Mouse (Mus musculus) stomach, embryonic 16.5 days (tissue): ENCODE results near the gene C2cd2. TPM values are rescaled to one million over a fixed set of nuclear protein-coding genes. Genes with fewer than 3 reads are reported as not detected.

ENCODE experiments used
- ATAC-seq: fragments of 200-750 bp; cut with Nextera tagmentation; 2 replicates; pipeline ENCODE4 v1.8.0; 2017; ENCODE audit warnings: moderate number of reproducible peaks, moderate TSS enrichment; ENCODE audit not compliant: insufficient read depth, low FRiP score
- H3K27ac ChIP-seq: fragments of 300-500 bp; sonication (generic); 2 replicates; pipeline ENCODE4 v1.5.1; 2014; ENCODE audit warnings: low read length
- H3K27me3 ChIP-seq: fragments of 300-500 bp; sonication (generic); 2 replicates; pipeline ENCODE4 v1.6.1; 2014; ENCODE audit warnings: low read length, control low read depth, mixed read lengths; ENCODE audit not compliant: control insufficient read depth, insufficient read depth
- H3K36me3 ChIP-seq: fragments of 300-500 bp; sonication (generic); 2 replicates; pipeline ENCODE4 v1.6.1; 2014; ENCODE audit warnings: low read length; ENCODE audit not compliant: control insufficient read depth, insufficient read depth
- H3K4me1 ChIP-seq: fragments of 300-500 bp; sonication (generic); 2 replicates; pipeline ENCODE4 v1.6.1; 2014; ENCODE audit warnings: low read length, control low read depth, mixed read lengths; ENCODE audit not compliant: control insufficient read depth, insufficient read depth
- H3K4me2 ChIP-seq: fragments of 300-500 bp; sonication (generic); 2 replicates; pipeline ENCODE4 v1.6.1; 2014; ENCODE audit warnings: low read depth, low read length, mixed read lengths
- H3K4me3 ChIP-seq: fragments of 300-500 bp; sonication (generic); replicated peaks from 2 replicates; pipeline ENCODE4 v1.5.1; 2014; ENCODE audit warnings: mild to moderate bottlenecking, low read length
- H3K9ac ChIP-seq: fragments of 300-500 bp; sonication (generic); 2 replicates; pipeline ENCODE4 v1.6.1; 2014; ENCODE audit warnings: low read length
- H3K9me3 ChIP-seq: fragments of 300-500 bp; sonication (generic); replicated peaks from 2 replicates; pipeline ENCODE4 v1.6.1; 2016; ENCODE audit warnings: low read length, control low read depth; ENCODE audit not compliant: control insufficient read depth
- whole genome bisulfite sequencing: fragments of 180-500 bp; shearing (Covaris S2); extraction: QIAGEN DNeasy Blood & Tissue Kit; methylation state at CpG from one replicate; pipeline ENCODE4 v1.1.7; 2014; 5-methylcytosine and 5-hydroxymethylcytosine counted together
- microRNA-seq: library from miRNA; unstranded; fragments of <30 nt; microRNA quantifications from one replicate; pipeline ENCODE4, GENCODE M21; 2016
- polyA plus RNA-seq: library from polyadenylated mRNA; unstranded; fragments of >200 nt; fragmentation: Nextera tagmentation; extraction: Ambion mirVana; gene quantifications from 2 replicates; pipeline ENCODE4 v1.2.1, GENCODE M21; 2015

Gene C2cd2
- polyA plus RNA-seq, 1 experiment from 2014 or later = 13.4 TPM

DNA sequence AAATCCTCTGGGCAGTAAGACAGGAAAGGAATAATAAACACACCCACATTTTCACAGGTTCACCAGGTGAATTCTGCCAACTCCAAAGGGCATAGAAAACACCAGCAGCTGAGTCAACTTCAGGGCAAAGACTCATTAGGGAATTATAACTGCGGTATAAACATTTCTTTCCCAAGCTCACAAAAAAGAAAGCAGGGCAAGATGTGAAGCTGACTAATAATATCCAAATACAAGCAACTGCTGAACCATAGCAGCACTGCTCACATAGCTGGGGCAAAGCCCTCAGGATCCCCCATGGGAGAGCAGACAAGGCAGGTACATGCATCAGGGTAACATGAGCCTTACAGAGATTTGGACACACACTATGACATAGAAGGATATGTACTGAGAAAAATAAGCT lies 145.0 kb downstream of the C2cd2 start:
- Histone ChIP-seq H3K27ac (no peak overlapping the region), H3K4me2 (no peak overlapping the region), H3K36me3 (peaks cover 9% of the 10 kb centered on the region), H3K4me3 (no peak overlapping the region), H3K4me1 (no peaks in the 10 kb centered on the region), H3K27me3 (no peaks in the 10 kb centered on the region), H3K9me3 (no peaks in the 10 kb centered on the region), H3K9ac (no peak overlapping the region)
- 88% methylated on average over 1 of the region's 1 CpGs for WGBS
- ATAC-seq = no peak

DNA sequence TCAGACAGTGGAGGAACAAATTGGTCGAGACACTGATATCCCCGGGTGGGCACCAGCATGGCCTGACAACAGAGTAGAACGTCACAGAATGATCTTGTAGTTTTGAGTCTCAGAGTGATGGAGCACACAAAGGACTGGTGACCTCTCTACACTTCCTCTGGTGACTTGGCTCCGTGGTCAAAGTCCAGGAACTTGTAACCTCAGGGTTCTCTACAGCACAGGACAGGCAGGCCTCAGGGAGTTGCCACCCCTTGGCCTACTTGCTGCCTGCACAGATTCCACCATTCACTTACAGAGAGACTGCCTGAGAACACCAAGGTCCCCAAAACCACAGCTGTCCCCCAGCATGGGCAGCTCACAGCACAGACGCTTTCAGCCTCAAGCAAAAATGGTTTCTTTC lies 147.1 kb downstream of the C2cd2 start:
- H3K4me1 ChIP-seq = no peaks in the 10 kb centered on the region
- H3K4me3 ChIP-seq = no peak overlapping the region
- no peak overlapping the region for H3K9ac ChIP-seq
- peaks cover 8% of the 10 kb centered on the region for H3K36me3 ChIP-seq
- no peaks in the 10 kb centered on the region for H3K9me3 ChIP-seq
- no peak overlapping the region for H3K27ac ChIP-seq
- H3K27me3 ChIP-seq = no peaks in the 10 kb centered on the region
- no peak overlapping the region for H3K4me2 ChIP-seq
- WGBS = 84% methylated on average over 5 of the region's 5 CpGs
- ATAC-seq = no peak

DNA sequence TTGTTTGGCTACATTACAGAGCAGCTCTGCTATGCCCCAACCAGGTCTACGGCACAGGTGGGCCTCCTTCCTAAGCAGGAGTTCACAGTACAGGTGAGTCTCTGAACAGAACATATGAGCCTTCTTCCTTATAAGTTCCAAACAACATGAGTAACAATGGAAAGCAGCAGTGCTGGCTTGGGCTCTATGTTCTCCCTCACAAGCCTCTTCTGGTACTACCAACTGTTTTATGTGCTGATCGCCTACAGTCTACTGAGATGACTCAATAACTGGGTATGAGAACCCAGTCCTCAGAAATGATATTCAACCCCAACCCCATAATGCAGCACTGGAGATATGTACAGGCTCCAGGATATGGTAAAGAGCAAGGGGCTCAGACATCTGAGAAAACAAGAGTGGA lies 148.3 kb downstream of the C2cd2 start:
- Histone ChIP-seq H3K27ac (no peak overlapping the region), H3K9ac (no peak overlapping the region), H3K27me3 (no peaks in the 10 kb centered on the region), H3K36me3 (peaks cover 12% of the 10 kb centered on the region; the same call in 1 of the 2 replicates), H3K4me1 (no peaks in the 10 kb centered on the region), H3K4me3 (no peak overlapping the region), H3K9me3 (no peaks in the 10 kb centered on the region), H3K4me2 (no peak overlapping the region)
- WGBS = 94% methylated on average over 2 of the region's 2 CpGs
- no peak for ATAC-seq

DNA sequence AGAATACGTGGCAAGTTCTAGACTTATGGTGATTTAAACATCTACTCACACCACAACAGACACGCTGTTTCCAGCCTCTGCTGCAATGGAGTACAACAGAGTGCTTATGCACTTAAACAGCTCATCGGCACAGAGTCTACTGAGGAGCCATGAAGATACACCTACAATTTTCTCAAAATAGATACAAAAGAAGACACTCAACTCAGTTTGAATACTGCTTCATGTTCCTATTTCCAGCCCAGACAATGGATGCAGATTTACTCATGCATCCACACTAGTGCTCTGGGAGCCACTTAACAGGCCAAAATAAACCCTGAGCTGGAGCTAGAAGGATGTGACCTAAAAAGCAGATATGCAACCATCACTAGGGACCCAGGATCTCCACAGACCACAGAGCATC lies 153.5 kb downstream of the C2cd2 start:
- no peak for ATAC-seq
- H3K4me1 ChIP-seq = no peaks in the 10 kb centered on the region
- 0 out of 2 replicates have a peak, but pooled peaks cover 8% of the 10 kb centered on the region for H3K36me3 ChIP-seq
- no peak overlapping the region for H3K9ac ChIP-seq
- whole genome bisulfite sequencing = 92% methylated on average over 3 of the region's 3 CpGs
- no peaks in the 10 kb centered on the region for H3K9me3 ChIP-seq
- no peak overlapping the region for H3K4me2 ChIP-seq
- H3K4me3 ChIP-seq = no peak overlapping the region
- no peaks in the 10 kb centered on the region for H3K27me3 ChIP-seq
- no peak overlapping the region for H3K27ac ChIP-seq

DNA sequence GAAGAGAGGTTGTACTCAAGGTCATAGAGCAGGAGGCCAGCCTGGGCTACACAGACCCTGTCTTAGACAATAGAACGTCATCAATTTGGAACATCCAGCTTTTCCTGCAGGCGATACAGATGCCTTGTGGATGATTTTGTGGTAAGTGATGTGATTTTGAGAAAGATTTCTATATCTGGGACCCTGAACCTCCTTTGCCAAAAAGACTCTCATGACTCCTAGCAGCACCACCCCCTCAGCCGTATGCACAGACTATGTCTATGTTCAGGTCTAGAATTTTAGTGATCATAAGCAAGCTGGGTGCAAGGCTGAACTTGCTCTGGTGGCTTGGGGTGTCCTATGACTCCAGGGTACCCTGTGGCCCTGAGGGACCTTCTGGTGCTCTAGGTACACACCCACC lies 156.8 kb downstream of the C2cd2 start:
- Histone ChIP-seq H3K27me3 (no peaks in the 10 kb centered on the region), H3K4me1 (no peaks in the 10 kb centered on the region), H3K27ac (no peak overlapping the region), H3K9me3 (no peaks in the 10 kb centered on the region), H3K4me3 (no peak overlapping the region), H3K9ac (no peak overlapping the region), H3K4me2 (no peak overlapping the region), H3K36me3 (peaks cover 5% of the 10 kb centered on the region; the same call in 1 of the 2 replicates)
- WGBS = 84% methylated on average over 3 of the region's 3 CpGs
- no peak for ATAC-seq

Small RNA genes lying within 50 kb of the gene (microRNA-seq; reads per million reads assigned to microRNA genes)
- not detected for gene Mir6964

Other genes starting within 250 kb of the C2cd2 start
- 31.2 and 42.7 TPM in 2 replicates for gene Ripk4, start 198.8 kb downstream of the C2cd2 start, polyA plus RNA-seq
- 10.0 and 10.4 TPM in 2 replicates for gene Prdm15, start 110.7 kb downstream of the C2cd2 start, polyA plus RNA-seq
- gene Zbtb21, start within 50 bp of the C2cd2 start, polyA plus RNA-seq = 13.0 and 13.2 TPM in 2 replicates
- gene B230307C23Rik, start 34.7 kb upstream of the C2cd2 start, polyA plus RNA-seq = 25.5 and 31.2 TPM in 2 replicates
- 15.7 and 16.5 TPM in 2 replicates for gene A630089N07Rik, start 119.9 kb upstream of the C2cd2 start, polyA plus RNA-seq